Mouse (Mus musculus): ENCODE measurements around the gene Efna1. TPM values are rescaled to one million over a fixed set of nuclear protein-coding genes. Genes with fewer than 3 reads are reported as not detected.

The Efna1 gene
- polyA plus RNA-seq, 1 experiment from 2014 or later = 14.3 TPM

DNA sequence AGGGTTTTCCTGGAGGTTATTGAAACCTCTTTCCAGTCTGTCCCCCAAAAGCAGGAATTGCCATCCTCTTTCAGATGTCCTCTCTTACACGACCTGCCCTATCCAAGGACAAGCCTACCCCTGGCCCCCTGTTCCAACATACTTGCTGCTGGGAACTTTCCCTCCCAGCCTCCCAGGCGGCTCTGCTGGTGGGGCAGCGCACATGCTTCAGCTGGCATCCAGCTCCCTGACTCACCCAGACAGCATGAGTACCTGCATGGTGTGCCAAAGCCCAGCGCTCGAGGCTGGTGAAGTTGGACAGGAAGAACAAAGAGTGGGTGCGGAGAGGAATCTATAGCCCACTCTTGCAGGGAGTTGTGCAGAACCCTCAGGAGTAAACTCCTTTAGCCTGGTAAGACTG is 10.1 kb downstream of the Efna1 start:
- no peaks in the 10 kb centered on the region for H3K27me3 ChIP-seq
- H3K9me3 ChIP-seq (replicated peaks) = no peaks in the 10 kb centered on the region
- no peaks in the 10 kb centered on the region for H3K36me3 ChIP-seq
- peaks cover 33% of the 10 kb centered on the region for H3K4me1 ChIP-seq
- H3K4me2 ChIP-seq (replicated peaks) = peak overlapping the region; percentile 66
- ATAC-seq (ENCODE audit: low FRiP score) = no peak
- WGBS = 77% methylated on average over 6 of the region's 6 CpGs
- no peak overlapping the region for H3K27ac ChIP-seq
- H3K9ac ChIP-seq = peak overlapping the region; percentile 73; the same call in 1 of the 2 replicates
- H3K4me3 ChIP-seq = peak overlapping the region; percentile 44

DNA sequence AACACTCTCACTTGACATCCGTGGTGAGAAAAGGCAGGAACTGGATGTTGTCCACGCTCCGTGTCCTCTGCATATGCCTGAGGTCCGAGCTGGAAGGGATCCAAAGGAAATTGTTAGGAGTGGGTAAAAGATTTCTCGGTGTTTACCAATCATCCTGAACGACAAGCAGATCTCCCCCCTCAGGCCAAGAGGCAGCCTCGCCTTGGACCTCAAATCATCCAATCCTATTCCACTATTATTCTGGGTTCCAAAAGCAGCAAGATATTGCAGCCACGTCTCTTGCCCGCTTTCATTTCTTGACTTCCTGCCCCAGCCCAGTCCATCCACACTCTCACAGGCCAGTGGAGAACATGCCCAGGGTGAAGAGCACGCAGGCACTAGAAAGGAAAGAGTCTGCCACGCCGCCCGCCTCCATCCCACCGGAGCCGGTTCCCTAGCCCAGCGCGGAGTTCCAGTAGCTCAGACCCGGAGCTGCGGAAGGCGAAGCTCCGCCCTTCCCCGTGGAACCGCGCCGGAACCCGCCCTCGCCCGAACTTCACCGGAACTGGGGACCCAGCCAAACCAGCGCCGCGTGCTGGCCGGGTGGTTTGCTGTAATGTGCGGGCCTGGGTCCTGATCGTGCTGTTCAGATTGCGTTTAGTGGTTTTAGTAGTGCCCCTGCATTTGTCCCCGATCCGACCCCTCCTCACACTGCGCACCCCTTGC is 10.7 kb downstream of the Efna1 start, which contains the start of gene Slc50a1:
Gene Slc50a1 (minus strand): TSS at position 520 of the 705 bp plus-strand sequence.
- WGBS = 4% methylated on average over 39 of the region's 39 CpGs
- peak within 1 kb of the TSS; percentile 73 for H3K9ac ChIP-seq
- H3K4me2 ChIP-seq (replicated peaks) = peak within 1 kb of the TSS; percentile 66
- peak within 1 kb of the TSS; percentile 44 for H3K4me3 ChIP-seq
- no peaks in the 10 kb centered on the region for H3K9me3 ChIP-seq (replicated peaks)
- no peaks in the 10 kb centered on the region for H3K36me3 ChIP-seq
- H3K27me3 ChIP-seq = no peaks in the 10 kb centered on the region
- ATAC-seq (ENCODE audit: low FRiP score) = peak; percentile 35; the same call in 1 of the 2 replicates
- peaks cover 34% of the 10 kb centered on the region for H3K4me1 ChIP-seq
- peak within 1 kb of the TSS; percentile 68 for H3K27ac ChIP-seq

- Histone ChIP-seq H3K4me2 (replicated peaks) (no peak overlapping the region; the same call in 1 of the 2 replicates), H3K4me1 (peaks cover 34% of the 10 kb centered on the region), H3K9me3 (replicated peaks) (no peaks in the 10 kb centered on the region), H3K27me3 (no peaks in the 10 kb centered on the region), H3K27ac (no peak overlapping the region), H3K4me3 (no peak overlapping the region), H3K36me3 (no peaks in the 10 kb centered on the region), H3K9ac (no peak overlapping the region)
- ATAC-seq (ENCODE audit: low FRiP score) = no peak
- 48% methylated on average over 8 of the region's 8 CpGs for WGBS
Observed at GRCm38 (mm10) chr3:89268916-89269315, 12.0 kb downstream of the Efna1 start.

GRCm38 (mm10) chr3:89266439-89266893 is 14.5 kb downstream of the Efna1 start:
- WGBS = 2% methylated on average over 20 of the region's 20 CpGs
- Histone ChIP-seq H3K27ac (peak overlapping the region; percentile 69), H3K36me3 (no peaks in the 10 kb centered on the region), H3K27me3 (no peaks in the 10 kb centered on the region), H3K4me3 (peak overlapping the region; percentile 57), H3K9ac (peak overlapping the region; percentile 75), H3K9me3 (replicated peaks) (no peaks in the 10 kb centered on the region), H3K4me2 (replicated peaks) (peak overlapping the region; percentile 65), H3K4me1 (peaks cover 34% of the 10 kb centered on the region)
- ATAC-seq (ENCODE audit: low FRiP score) = peak; percentile 84

- Histone ChIP-seq H3K36me3 (no peaks in the 10 kb centered on the region), H3K4me3 (no peak overlapping the region), H3K9ac (no peak overlapping the region), H3K27me3 (no peaks in the 10 kb centered on the region; the same call in 1 of the 2 replicates), H3K9me3 (replicated peaks) (no peaks in the 10 kb centered on the region), H3K27ac (no peak overlapping the region), H3K4me2 (replicated peaks) (no peak overlapping the region), H3K4me1 (peaks cover 11% of the 10 kb centered on the region)
- WGBS = 77% methylated on average over 10 of the region's 10 CpGs
- ATAC-seq (ENCODE audit: low FRiP score) = no peak
Observed at GRCm38 (mm10) chr3:89262417-89262816, 18.5 kb downstream of the Efna1 start.

DNA sequence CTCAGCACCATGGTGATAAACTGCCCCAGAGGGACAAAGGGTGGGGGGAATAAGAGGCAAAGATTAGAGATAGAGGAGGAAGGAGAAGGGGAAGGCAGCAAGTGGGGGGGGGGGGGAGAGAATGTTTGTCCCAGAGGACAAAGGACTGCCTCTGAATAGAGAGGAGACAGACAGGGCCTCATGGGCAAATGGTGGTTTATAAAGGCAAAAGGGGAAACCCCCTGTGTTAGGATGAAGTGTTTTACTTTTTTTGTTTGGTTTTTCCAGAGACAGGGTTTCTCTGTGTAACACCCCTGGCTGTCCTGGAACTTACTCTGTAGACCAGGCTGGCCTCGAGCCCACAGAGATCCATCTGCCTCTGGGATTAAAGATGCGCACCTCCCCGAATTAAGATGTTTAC is 20.7 kb downstream of the Efna1 start:
- H3K4me3 ChIP-seq = no peak overlapping the region
- no peaks in the 10 kb centered on the region for H3K36me3 ChIP-seq
- no peak overlapping the region for H3K27ac ChIP-seq
- ATAC-seq (ENCODE audit: low FRiP score) = no peak
- no peak overlapping the region for H3K9ac ChIP-seq
- 67% methylated on average over 3 of the region's 3 CpGs for WGBS
- H3K4me1 ChIP-seq = no peaks in the 10 kb centered on the region
- no peaks in the 10 kb centered on the region for H3K9me3 ChIP-seq (replicated peaks)
- no peak overlapping the region for H3K4me2 ChIP-seq (replicated peaks)
- H3K27me3 ChIP-seq = no peaks in the 10 kb centered on the region; the same call in 1 of the 2 replicates

DNA sequence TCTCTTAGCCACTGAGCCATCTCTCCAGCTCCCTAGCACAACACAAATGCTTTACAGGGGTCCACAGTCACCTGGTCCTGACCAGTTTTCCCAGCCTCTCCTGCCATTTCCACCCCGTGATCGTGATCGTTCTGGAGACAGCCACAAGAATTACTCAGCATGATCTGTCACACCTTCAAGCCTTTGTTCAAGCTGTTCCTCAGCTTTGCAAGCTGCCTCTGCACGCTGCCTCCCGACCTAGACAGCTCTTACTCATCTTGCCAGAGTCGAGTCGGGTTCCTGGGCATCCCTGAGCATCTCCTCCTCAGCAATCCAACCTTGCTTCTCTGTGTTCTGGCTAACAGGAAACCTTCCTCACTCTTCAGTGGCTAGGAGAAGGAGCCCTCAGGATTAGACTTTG is 21.9 kb downstream of the Efna1 start, which contains the start of gene Dpm3:
Gene Dpm3 (plus strand): TSS at position 283 of the 400 bp plus-strand sequence.
- H3K4me2 ChIP-seq (replicated peaks) = no peak within 1 kb of the TSS
- 56% methylated on average over 7 of the region's 7 CpGs for WGBS
- H3K27ac ChIP-seq = no peak within 1 kb of the TSS
- H3K4me3 ChIP-seq = no peak within 1 kb of the TSS
- H3K9ac ChIP-seq = no peak within 1 kb of the TSS
- no peaks in the 10 kb centered on the region for H3K4me1 ChIP-seq
- H3K27me3 ChIP-seq = no peaks in the 10 kb centered on the region; the same call in 1 of the 2 replicates
- no peak for ATAC-seq (ENCODE audit: low FRiP score)
- no peaks in the 10 kb centered on the region for H3K9me3 ChIP-seq (replicated peaks)
- no peaks in the 10 kb centered on the region for H3K36me3 ChIP-seq

DNA sequence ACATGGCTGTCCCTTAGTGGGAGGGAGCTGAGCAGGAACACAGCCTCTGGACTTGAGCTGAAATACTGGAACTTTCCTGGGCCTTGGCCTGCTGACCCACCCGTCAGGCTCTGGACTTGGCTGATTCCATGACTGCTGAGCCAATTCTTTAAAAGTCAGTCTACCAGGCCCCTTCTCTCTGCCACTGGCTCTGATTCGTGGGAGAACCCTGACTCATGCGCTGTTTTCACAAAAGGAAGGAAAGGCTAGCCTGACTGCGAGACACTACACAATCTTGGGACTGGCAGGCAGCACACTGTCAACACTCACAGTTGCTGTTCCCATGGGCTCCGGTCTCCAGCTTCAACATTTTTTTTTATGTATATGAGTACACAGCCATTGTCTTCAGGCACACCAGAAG is 24.8 kb downstream of the Efna1 start:
- no peak overlapping the region for H3K4me2 ChIP-seq (replicated peaks)
- H3K27me3 ChIP-seq = peaks cover 14% of the 10 kb centered on the region; the same call in 1 of the 2 replicates
- H3K9me3 ChIP-seq (replicated peaks) = no peaks in the 10 kb centered on the region
- peaks cover 6% of the 10 kb centered on the region for H3K4me1 ChIP-seq
- no peak overlapping the region for H3K27ac ChIP-seq
- H3K9ac ChIP-seq = no peak overlapping the region
- WGBS = 81% methylated on average over 5 of the region's 5 CpGs
- no peaks in the 10 kb centered on the region for H3K36me3 ChIP-seq
- no peak for ATAC-seq (ENCODE audit: low FRiP score)
- H3K4me3 ChIP-seq = no peak overlapping the region

- no peaks in the 10 kb centered on the region for H3K36me3 ChIP-seq
- no peak for ATAC-seq (ENCODE audit: low FRiP score)
- peaks cover 14% of the 10 kb centered on the region; the same call in 1 of the 2 replicates for H3K27me3 ChIP-seq
- H3K4me3 ChIP-seq = no peak overlapping the region
- no peak overlapping the region for H3K9ac ChIP-seq
- H3K4me1 ChIP-seq = peaks cover 13% of the 10 kb centered on the region
- H3K27ac ChIP-seq = no peak overlapping the region
- H3K9me3 ChIP-seq (replicated peaks) = no peaks in the 10 kb centered on the region
- 85% methylated on average over 5 of the region's 5 CpGs for WGBS
- H3K4me2 ChIP-seq (replicated peaks) = no peak overlapping the region
Observed at GRCm38 (mm10) chr3:89254994-89255393, 25.9 kb downstream of the Efna1 start.

GRCm38 (mm10) chr3:89251365-89251895 is 29.5 kb downstream of the Efna1 start:
- peak overlapping the region; percentile 18; the same call in 1 of the 2 replicates for H3K4me2 ChIP-seq (replicated peaks)
- no peak overlapping the region for H3K9ac ChIP-seq

GRCm38 (mm10) chr3:89250435-89251040 is 30.4 kb downstream of the Efna1 start:
- 24% methylated on average over 7 of the region's 7 CpGs for WGBS
- no peak for ATAC-seq (ENCODE audit: low FRiP score)
- H3K9ac ChIP-seq = no peak overlapping the region
- H3K4me3 ChIP-seq = no peak overlapping the region
- no peaks in the 10 kb centered on the region for H3K9me3 ChIP-seq (replicated peaks)
- H3K27ac ChIP-seq = no peak overlapping the region
- no peak overlapping the region for H3K4me2 ChIP-seq (replicated peaks)
- peaks cover 8% of the 10 kb centered on the region for H3K36me3 ChIP-seq
- peaks cover 14% of the 10 kb centered on the region; the same call in 1 of the 2 replicates for H3K27me3 ChIP-seq
- peaks cover 30% of the 10 kb centered on the region for H3K4me1 ChIP-seq

More at GRCm38 (mm10) chr3:89251365-89251895, 29.5 kb downstream of the Efna1 start:
- Histone ChIP-seq H3K27ac (no peak overlapping the region), H3K9me3 (replicated peaks) (no peaks in the 10 kb centered on the region), H3K4me3 (no peak overlapping the region), H3K4me1 (peaks cover 24% of the 10 kb centered on the region), H3K27me3 (peaks cover 14% of the 10 kb centered on the region; the same call in 1 of the 2 replicates), H3K36me3 (peaks cover 8% of the 10 kb centered on the region)
- 0 out of 2 replicates have a peak, but pooled peaks have one; percentile 7 for ATAC-seq (ENCODE audit: low FRiP score)
- 4% methylated on average over 17 of the region's 17 CpGs for WGBS

DNA sequence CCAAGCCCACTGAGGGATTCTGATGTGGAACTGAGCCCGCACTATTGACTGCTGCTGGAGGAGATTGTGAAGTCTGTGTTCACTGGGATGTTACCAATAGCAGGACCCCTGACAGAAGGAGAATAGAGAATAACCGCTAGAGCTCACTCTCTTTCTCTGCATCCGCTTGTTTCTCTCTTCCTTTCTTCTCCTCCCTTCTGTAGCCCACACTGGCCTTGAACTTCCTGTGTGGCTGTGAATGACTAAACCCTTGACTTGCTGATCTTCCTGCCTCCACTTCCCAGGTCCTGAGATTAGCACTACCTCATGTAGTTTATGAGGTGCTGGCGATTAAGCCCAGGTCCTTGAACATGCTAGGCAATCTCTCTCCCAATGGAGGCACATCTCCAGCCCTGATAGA is 33.5 kb downstream of the Efna1 start:
- 86% methylated on average over 4 of the region's 4 CpGs for WGBS
- Histone ChIP-seq H3K4me1 (peaks cover 54% of the 10 kb centered on the region), H3K27ac (no peak overlapping the region), H3K9ac (peak overlapping the region; percentile 75; the same call in 1 of the 2 replicates), H3K9me3 (replicated peaks) (no peaks in the 10 kb centered on the region), H3K4me3 (peak overlapping the region; percentile 73; the same call in 1 of the 2 replicates), H3K27me3 (peaks cover 5% of the 10 kb centered on the region; the same call in 1 of the 2 replicates), H3K36me3 (peaks cover 9% of the 10 kb centered on the region), H3K4me2 (replicated peaks) (peak overlapping the region; percentile 77)
- ATAC-seq (ENCODE audit: low FRiP score) = no peak
